ENCODE assay signal across 8 mouse cellular contexts in the genomic region with DNA sequence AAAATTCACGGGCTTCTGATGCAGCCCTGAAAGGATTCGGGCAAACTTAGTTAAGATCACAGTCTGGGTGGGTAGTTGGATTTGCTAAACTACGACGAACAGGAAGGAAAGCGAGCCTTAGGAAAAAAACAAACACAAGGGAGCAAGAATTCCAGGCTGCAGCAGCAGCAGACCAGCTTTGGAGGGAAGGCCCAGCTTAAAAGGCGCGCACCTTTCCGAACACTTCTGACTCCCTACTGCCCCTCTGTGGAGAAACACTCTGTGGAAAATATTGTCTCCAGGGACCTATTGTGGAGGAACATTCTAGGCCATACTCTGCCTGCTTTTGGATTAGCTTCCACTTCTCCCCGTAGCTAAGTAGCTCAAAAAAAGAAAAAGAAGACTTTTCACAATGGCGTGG. TPM values are rescaled to one million over a fixed set of nuclear protein-coding genes. Genes with fewer than 3 reads are reported as not detected.
A peak's percentile ranks its signal among the peaks of the same experiment; 100 is the strongest.
DNase-seq lines count a peak whose midpoint lies in the region; ATAC-seq and TF ChIP-seq lines count a peak whose summit lies in the region.

No protein-coding gene starts in this region.

- no peaks in the 10 kb centered on the region for H3K9me3 ChIP-seq in intestine, postnatal 0 days (ENCODE audit: control insufficient read depth)
- H3K9me3 ChIP-seq in limb, embryonic 13.5 days: no peaks in the 10 kb centered on the region
- no peaks in the 10 kb centered on the region for H3K9me3 ChIP-seq in midbrain, embryonic 14.5 days (ENCODE audit: control insufficient read depth, low read length)

- ATAC-seq in cerebellum, adult (ENCODE audit: insufficient number of reproducible peaks, low FRiP score, low TSS enrichment): no peak
- peak; percentile 88 for ATAC-seq in common myeloid progenitor, adult 5-6 weeks (replicated peaks; ENCODE audit: low read depth, poor library complexity, severe bottlenecking)
- no peak for ATAC-seq in intestine, postnatal 0 days
- peak; percentile 78 for ATAC-seq in limb, embryonic 13.5 days (ENCODE audit: low FRiP score, low read depth)
- ATAC-seq in midbrain, embryonic 14.5 days (ENCODE audit: low FRiP score, low TSS enrichment): no peak

- no peaks in the 10 kb centered on the region for H3K36me3 ChIP-seq in intestine, postnatal 0 days (ENCODE audit: control insufficient read depth, insufficient read depth)
- no peaks in the 10 kb centered on the region for H3K36me3 ChIP-seq in limb, embryonic 13.5 days
- no peaks in the 10 kb centered on the region for H3K36me3 ChIP-seq in midbrain, embryonic 14.5 days (ENCODE audit: control insufficient read depth, insufficient read depth, low read length)

- no peak overlapping the region for H3K4me3 ChIP-seq in intestine, postnatal 0 days (ENCODE audit: low read depth, low read length)
- no peak overlapping the region for H3K4me3 ChIP-seq in limb, embryonic 13.5 days
- no peak overlapping the region for H3K4me3 ChIP-seq in midbrain, embryonic 14.5 days (replicated peaks; ENCODE audit: low read depth, low read length)

- TF ChIP-seq CTCF in intestine, postnatal 0 days (IDR thresholded peaks at IDR 0.05; ENCODE audit: low read depth): peak; percentile 78

- DNase-seq in cerebellum, postnatal 14 days: peak; percentile 40 to 42
- DNase-seq in gastrocnemius, postnatal 25 days: peak; percentile 18
- peak; percentile 81 for DNase-seq in midbrain, embryonic 14.5 days
- DNase-seq in spleen, postnatal 14 days (ENCODE audit: low spot score in 2 of 2): no peak

- H3K27ac ChIP-seq in intestine, postnatal 0 days (ENCODE audit: low read depth, low read length): no peak overlapping the region
- peak overlapping the region; percentile 92 for H3K27ac ChIP-seq in limb, embryonic 13.5 days
- no peak overlapping the region for H3K27ac ChIP-seq in midbrain, embryonic 14.5 days (replicated peaks; ENCODE audit: low read depth, low read length)

- peak overlapping the region; percentile 41 for H3K4me2 ChIP-seq in intestine, postnatal 0 days (replicated peaks; ENCODE audit: low read depth)
- H3K4me2 ChIP-seq in limb, embryonic 13.5 days (replicated peaks): peak overlapping the region; percentile 39
- peak overlapping the region; percentile 33; the same call in 1 of the 2 replicates for H3K4me2 ChIP-seq in midbrain, embryonic 14.5 days (ENCODE audit: low read length)

- H3K9ac ChIP-seq in intestine, postnatal 0 days (ENCODE audit: low read depth, low read length): no peak overlapping the region
- H3K9ac ChIP-seq in limb, embryonic 13.5 days: no peak overlapping the region
- no peak overlapping the region for H3K9ac ChIP-seq in midbrain, embryonic 14.5 days (replicated peaks; ENCODE audit: low read length)

- WGBS in intestine, postnatal 0 days: 30% methylated on average over 10 of the region's 10 CpGs
- WGBS in limb, embryonic 13.5 days: 17% methylated on average over 10 of the region's 10 CpGs
- 25% methylated on average over 10 of the region's 10 CpGs for WGBS in midbrain, embryonic 14.5 days

- H3K4me1 ChIP-seq in intestine, postnatal 0 days (replicated peaks; ENCODE audit: control insufficient read depth, insufficient read depth, low read length): no peaks in the 10 kb centered on the region
- peaks cover 14% of the 10 kb centered on the region; the same call in 1 of the 2 replicates for H3K4me1 ChIP-seq in limb, embryonic 13.5 days
- H3K4me1 ChIP-seq in midbrain, embryonic 14.5 days (ENCODE audit: control insufficient read depth, insufficient read depth, low read length): no peaks in the 10 kb centered on the region

- H3K27me3 ChIP-seq in intestine, postnatal 0 days (replicated peaks; ENCODE audit: control insufficient read depth, insufficient read depth, low read length): no peaks in the 10 kb centered on the region
- no peaks in the 10 kb centered on the region for H3K27me3 ChIP-seq in limb, embryonic 13.5 days
- no peaks in the 10 kb centered on the region for H3K27me3 ChIP-seq in midbrain, embryonic 14.5 days (ENCODE audit: control insufficient read depth, insufficient read depth, low read length)

RNA-seq across cellular contexts. Expression of a gene that starts 38.2 kb away (rescaled TPM):
- total RNA-seq in common myeloid progenitor, adult 5-6 weeks (2017): 2.0 and 7.9 TPM in 2 replicates
- total RNA-seq in gastrocnemius, postnatal 25 days (2021): 10 to 100 TPM; 10.9 to 13.9 TPM
- 240 and 257 TPM in 2 replicates for polyA plus RNA-seq in intestine, postnatal 0 days (2015; fragmentation: Nextera tagmentation; extraction: Ambion mirVana)
- 1,264 and 1,302 TPM in 2 replicates for polyA plus RNA-seq in limb, embryonic 13.5 days (2015; fragmentation: Nextera tagmentation; extraction: Ambion mirVana)
- 13.2 and 58.4 TPM in 2 replicates for polyA plus RNA-seq in midbrain, embryonic 14.5 days (2014; fragmentation: Nextera tagmentation; extraction: Ambion mirVana)

Comparison
In these comparisons a context has a peak if more than half of its experiments do, and no peak if none do; other contexts are left out.
1. DNase-seq: peak in cerebellum, postnatal 14 days (2 of 2), gastrocnemius, postnatal 25 days (single experiment) and midbrain, embryonic 14.5 days (single experiment); none in spleen, postnatal 14 days (0 of 2).
2. ATAC-seq: peak in common myeloid progenitor, adult 5-6 weeks (single experiment) and limb, embryonic 13.5 days (single experiment); none in cerebellum, adult (single experiment), intestine, postnatal 0 days (single experiment) and midbrain, embryonic 14.5 days (single experiment).
3. Peak in every context shown above with its lines, with median percentiles within 50 percentile points of each other: H3K4me2 ChIP-seq.